Mouse (Mus musculus) heart, embryonic 13.5 days (tissue): Measurements from ENCODE around the gene Casc1. TPM values are rescaled to one million over a fixed set of nuclear protein-coding genes. Genes with fewer than 3 reads are reported as not detected.

Experiments
- ATAC-seq: fragments of 200-750 bp; cut with Nextera tagmentation; 2 replicates; pipeline ENCODE4 v1.8.0; 2017; ENCODE audit warnings: moderate TSS enrichment; ENCODE audit not compliant: insufficient number of reproducible peaks, low FRiP score, low TSS enrichment; ENCODE audit errors: extremely low read depth
- H3K27ac ChIP-seq: fragments of 300-500 bp; sonication (generic); replicated peaks from 2 replicates; pipeline ENCODE4 v1.5.1; 2015; ENCODE audit warnings: moderate library complexity, mild to moderate bottlenecking, inconsistent platforms
- H3K27me3 ChIP-seq: fragments of 300-500 bp; sonication (generic); replicated peaks from 2 replicates; pipeline ENCODE4 v1.6.1; 2015; ENCODE audit warnings: mild to moderate bottlenecking, inconsistent platforms
- H3K36me3 ChIP-seq: fragments of 300-500 bp; sonication (generic); 2 replicates; pipeline ENCODE4 v1.6.1; 2015; ENCODE audit warnings: mild to moderate bottlenecking, inconsistent platforms
- H3K4me1 ChIP-seq: fragments of 300-500 bp; sonication (generic); 2 replicates; pipeline ENCODE4 v1.6.1; 2015; ENCODE audit warnings: inconsistent platforms
- H3K4me2 ChIP-seq: fragments of 300-500 bp; sonication (generic); 2 replicates; pipeline ENCODE4 v1.6.1; 2015; ENCODE audit warnings: inconsistent platforms, mild to moderate bottlenecking, moderate library complexity
- H3K4me3 ChIP-seq: fragments of 300-500 bp; sonication (generic); 2 replicates; pipeline ENCODE4 v1.5.1; 2015; ENCODE audit warnings: moderate library complexity, mild to moderate bottlenecking, inconsistent platforms
- H3K9ac ChIP-seq: fragments of 300-500 bp; sonication (generic); 2 replicates; pipeline ENCODE4 v1.6.1; 2015; ENCODE audit warnings: inconsistent platforms, mild to moderate bottlenecking, moderate library complexity
- H3K9me3 ChIP-seq: fragments of 300-500 bp; sonication (generic); 2 replicates; pipeline ENCODE4 v1.6.1; 2016; ENCODE audit warnings: inconsistent platforms
- WGBS: fragments of 180-500 bp; shearing (Covaris S2); methylation state at CpG from one replicate; pipeline ENCODE4 v1.1.7; 2015; ENCODE audit warnings: mixed read lengths; 5-methylcytosine and 5-hydroxymethylcytosine counted together
- polyA plus RNA-seq: library from polyadenylated mRNA; unstranded; fragments of >200 nt; fragmentation: Nextera tagmentation; extraction: Ambion mirVana; gene quantifications from 2 replicates; pipeline ENCODE4 v1.2.1, GENCODE M21; 2015

The Casc1 gene
- polyA plus RNA-seq, 1 experiment from 2014 or later = 0.56 TPM

DNA sequence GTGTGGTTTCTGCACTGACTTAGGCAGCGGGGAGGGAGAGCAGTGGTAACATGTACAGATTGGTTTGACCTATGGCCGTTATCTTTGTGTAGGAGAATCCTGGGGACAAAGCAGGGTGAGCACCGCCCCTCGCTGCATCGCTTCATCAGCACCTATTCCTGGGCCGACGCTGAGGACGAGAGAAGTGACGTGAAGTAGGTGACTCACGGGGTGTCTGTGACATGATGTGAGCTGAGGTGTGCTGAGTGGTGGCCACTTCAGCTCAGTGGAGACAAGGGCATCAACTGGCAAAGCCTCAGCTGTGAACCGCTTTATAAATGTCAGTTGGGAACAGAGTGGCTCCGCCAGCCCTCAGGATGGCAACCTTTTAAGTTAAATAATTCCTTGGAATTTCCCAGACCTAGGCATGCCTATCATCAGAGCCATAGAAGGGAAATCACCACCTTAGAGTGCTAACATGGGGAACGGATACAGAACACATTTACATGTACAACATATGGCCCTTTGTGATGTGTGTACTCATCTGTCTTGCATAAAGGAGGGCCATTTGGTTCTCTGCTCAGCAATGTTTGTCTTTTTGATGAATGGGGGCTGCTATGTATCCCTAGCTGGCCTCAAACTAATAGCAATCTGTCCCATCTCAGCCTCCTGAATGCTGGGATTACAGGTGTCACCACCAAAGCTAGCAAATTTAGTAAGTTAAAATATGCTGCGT is 38.8 kb downstream of the Casc1 start:
- no peaks in the 10 kb centered on the region for H3K36me3 ChIP-seq
- whole genome bisulfite sequencing = 34% methylated on average over 14 of the region's 14 CpGs
- H3K4me3 ChIP-seq = peak overlapping the region; percentile 8
- H3K27ac ChIP-seq = peak overlapping the region; percentile 65
- H3K9me3 ChIP-seq = no peaks in the 10 kb centered on the region
- H3K9ac ChIP-seq = peak overlapping the region; percentile 47; the same call in 1 of the 2 replicates
- peak; percentile 27; the same call in 1 of the 2 replicates for ATAC-seq
- peaks cover 47% of the 10 kb centered on the region for H3K4me1 ChIP-seq
- peaks cover 16% of the 10 kb centered on the region for H3K27me3 ChIP-seq
- H3K4me2 ChIP-seq = peak overlapping the region; percentile 59

DNA sequence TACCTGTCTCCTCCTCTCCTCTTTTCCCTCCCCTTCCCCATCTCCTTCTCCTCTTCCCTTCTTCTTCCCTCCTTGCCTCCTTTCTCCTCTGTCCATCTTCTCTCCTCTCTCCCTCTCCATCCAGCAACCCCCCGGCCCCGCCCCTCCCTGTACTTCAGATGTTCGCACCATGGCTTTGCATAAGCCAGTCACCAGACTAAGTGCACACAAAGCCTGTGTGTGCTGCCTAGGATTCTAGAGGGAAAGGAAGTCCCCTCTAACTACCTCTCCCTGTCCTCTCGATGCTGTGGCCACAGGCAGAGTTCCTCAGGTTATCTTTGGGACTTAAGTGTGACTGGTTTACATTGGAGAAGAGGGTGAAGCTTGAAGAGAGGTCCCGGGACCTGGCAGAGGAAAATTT is 50.2 kb downstream of the Casc1 start:
- Histone ChIP-seq H3K4me1 (0 out of 2 replicates have a peak, but pooled peaks cover 3% of the 10 kb centered on the region), H3K4me2 (no peak overlapping the region), H3K9ac (no peak overlapping the region), H3K4me3 (no peak overlapping the region), H3K9me3 (peaks cover 12% of the 10 kb centered on the region), H3K36me3 (peaks cover 5% of the 10 kb centered on the region; the same call in 1 of the 2 replicates), H3K27ac (no peak overlapping the region), H3K27me3 (no peaks in the 10 kb centered on the region)
- 52% methylated on average over 5 of the region's 5 CpGs for WGBS
- no peak for ATAC-seq

DNA sequence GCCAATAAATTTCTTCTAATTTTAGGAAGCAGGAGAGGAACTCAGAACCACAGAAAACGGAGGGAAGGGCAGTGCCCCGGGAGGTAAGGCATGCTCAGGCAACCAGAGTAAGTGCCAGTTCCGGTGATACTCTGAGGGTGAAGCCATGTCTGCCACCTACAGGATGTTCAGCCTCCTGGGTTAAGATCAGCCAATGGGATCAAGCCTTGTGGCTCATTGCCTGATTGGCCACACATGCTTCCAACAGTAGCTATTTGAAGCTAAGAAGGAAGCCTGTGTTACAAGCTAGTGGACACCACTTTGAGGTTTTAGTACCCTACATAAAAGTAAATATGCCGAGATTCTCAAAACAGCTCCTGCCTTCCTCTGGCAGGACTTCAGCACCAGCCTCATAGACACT is 52.2 kb downstream of the Casc1 start:
- Histone ChIP-seq H3K27ac (no peak overlapping the region), H3K9me3 (no peaks in the 10 kb centered on the region), H3K9ac (no peak overlapping the region), H3K27me3 (no peaks in the 10 kb centered on the region), H3K4me1 (no peaks in the 10 kb centered on the region), H3K36me3 (no peaks in the 10 kb centered on the region), H3K4me2 (no peak overlapping the region), H3K4me3 (no peak overlapping the region)
- WGBS = 69% methylated on average over 4 of the region's 4 CpGs
- no peak for ATAC-seq

DNA sequence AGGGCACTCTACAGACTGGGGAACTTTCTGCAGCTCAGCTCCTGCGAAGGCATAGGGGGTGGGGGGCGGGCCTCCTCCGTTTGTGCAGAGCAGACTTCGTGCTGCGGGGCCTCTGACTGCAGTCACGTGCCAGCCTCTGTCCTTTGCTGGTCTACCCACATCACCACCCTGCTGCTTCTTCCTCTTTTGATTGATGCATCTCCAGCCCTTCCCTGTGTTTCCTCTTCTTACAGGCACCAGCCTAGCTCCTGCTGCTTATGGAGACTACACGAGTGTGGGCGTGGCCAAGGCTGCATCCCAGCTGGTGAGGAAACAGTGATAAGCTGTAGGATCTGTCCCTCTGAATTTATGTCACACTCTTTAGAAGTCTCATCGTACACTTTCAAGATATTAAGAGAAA is 61.8 kb downstream of the Casc1 start:
- no peaks in the 10 kb centered on the region for H3K27me3 ChIP-seq
- no peak overlapping the region for H3K27ac ChIP-seq
- H3K4me2 ChIP-seq = no peak overlapping the region
- H3K9ac ChIP-seq = no peak overlapping the region
- H3K4me1 ChIP-seq = peaks cover 6% of the 10 kb centered on the region; the same call in 1 of the 2 replicates
- H3K36me3 ChIP-seq = no peaks in the 10 kb centered on the region
- no peak overlapping the region for H3K4me3 ChIP-seq
- 37% methylated on average over 9 of the region's 9 CpGs for WGBS
- no peaks in the 10 kb centered on the region for H3K9me3 ChIP-seq
- ATAC-seq = no peak

DNA sequence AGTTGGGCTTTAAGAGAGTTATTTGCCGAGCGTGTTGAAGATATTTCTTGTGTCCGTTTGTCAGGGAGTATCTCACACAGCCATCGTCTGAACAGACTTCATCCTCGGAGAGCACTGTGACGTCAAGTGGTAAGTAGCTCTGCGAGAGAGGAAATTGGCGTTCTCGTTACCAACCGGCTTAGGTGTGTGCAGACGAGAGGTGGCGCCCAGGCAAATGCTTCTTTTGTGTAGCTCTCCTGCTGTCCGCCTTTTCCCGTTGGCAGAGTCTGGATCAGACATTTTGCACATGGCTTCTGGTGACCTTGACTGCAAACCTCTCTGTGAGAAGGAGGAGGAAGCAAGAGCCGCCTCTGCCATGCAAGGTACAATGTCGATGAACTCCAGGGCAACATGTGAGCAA is 63.1 kb downstream of the Casc1 start:
- Histone ChIP-seq H3K27ac (no peak overlapping the region), H3K9ac (no peak overlapping the region), H3K4me2 (no peak overlapping the region), H3K36me3 (no peaks in the 10 kb centered on the region), H3K4me1 (peaks cover 12% of the 10 kb centered on the region), H3K4me3 (no peak overlapping the region), H3K27me3 (no peaks in the 10 kb centered on the region), H3K9me3 (no peaks in the 10 kb centered on the region)
- WGBS = 70% methylated on average over 16 of the region's 16 CpGs
- no peak for ATAC-seq

DNA sequence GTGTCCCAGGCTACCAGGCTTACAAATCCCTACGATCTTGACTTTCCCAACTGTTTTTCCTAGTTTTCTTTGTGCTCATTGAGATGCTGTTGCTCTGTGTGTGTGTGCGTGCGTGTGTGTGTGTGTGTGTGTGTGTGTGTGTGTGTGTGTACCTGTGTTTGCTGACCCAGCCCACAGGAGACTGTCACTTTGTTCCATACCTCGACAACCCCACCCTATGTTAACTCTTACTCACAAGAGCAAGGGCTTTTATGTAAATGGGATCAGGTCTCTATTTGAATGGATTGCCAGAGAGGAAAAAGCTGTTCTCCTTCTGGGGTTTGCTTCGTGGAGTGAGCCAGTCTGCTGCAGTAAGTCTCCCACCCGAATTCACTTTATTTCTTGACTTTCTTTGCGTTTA is 65.6 kb downstream of the Casc1 start:
- H3K4me3 ChIP-seq = no peak overlapping the region
- 63% methylated on average over 7 of the region's 7 CpGs for WGBS
- H3K36me3 ChIP-seq = no peaks in the 10 kb centered on the region
- peaks cover 3% of the 10 kb centered on the region; the same call in 1 of the 2 replicates for H3K27me3 ChIP-seq
- no peak overlapping the region for H3K27ac ChIP-seq
- peaks cover 24% of the 10 kb centered on the region for H3K4me1 ChIP-seq
- H3K9me3 ChIP-seq = no peaks in the 10 kb centered on the region
- ATAC-seq = no peak
- no peak overlapping the region for H3K4me2 ChIP-seq
- no peak overlapping the region for H3K9ac ChIP-seq

DNA sequence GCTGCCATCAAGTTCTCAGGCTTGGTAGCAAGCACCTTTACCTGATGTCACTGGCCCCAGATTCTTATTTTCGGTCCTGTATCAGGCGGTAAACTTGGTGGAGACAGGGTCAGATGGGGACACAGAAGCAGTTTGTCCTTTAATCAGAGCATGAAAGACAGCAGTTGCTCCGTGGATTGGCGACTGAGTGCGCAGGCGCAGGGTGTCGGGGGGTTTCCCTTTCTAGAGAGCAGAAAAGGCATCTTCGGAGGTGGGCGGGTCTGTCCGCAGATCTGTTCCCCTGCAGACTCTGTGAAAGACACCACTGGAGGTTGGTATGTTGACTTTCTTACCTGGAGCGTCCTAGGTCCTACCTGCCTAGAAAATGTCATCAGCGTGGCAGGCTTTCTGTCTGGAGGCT is 69.0 kb downstream of the Casc1 start:
- 86% methylated on average over 12 of the region's 12 CpGs for WGBS
- H3K9ac ChIP-seq = no peak overlapping the region
- ATAC-seq = no peak

DNA sequence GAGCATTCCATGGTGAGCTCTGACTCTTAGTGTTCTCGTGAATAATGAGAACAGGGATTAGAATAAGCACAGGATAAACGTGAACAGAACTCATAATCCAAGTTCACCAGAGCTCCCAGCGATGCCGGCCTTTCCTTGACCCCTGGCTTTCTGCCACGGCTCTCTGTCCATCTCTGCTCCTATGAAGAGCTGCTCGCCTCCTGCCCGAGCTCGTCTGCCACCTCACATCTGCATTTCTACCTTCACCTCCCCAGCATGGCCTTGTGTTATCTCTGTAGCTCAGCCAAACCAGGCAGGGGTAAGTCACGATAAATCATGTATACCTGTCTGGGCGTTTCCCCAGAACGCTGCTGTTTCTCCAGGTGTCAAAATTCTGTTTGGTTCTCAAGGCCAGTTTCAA is 70.1 kb downstream of the Casc1 start:
- H3K27ac ChIP-seq = no peak overlapping the region
- no peak overlapping the region for H3K4me2 ChIP-seq
- no peaks in the 10 kb centered on the region for H3K36me3 ChIP-seq
- peaks cover 21% of the 10 kb centered on the region for H3K4me1 ChIP-seq
- no peak for ATAC-seq
- H3K9ac ChIP-seq = no peak overlapping the region
- no peaks in the 10 kb centered on the region for H3K9me3 ChIP-seq
- WGBS = 44% methylated on average over 11 of the region's 11 CpGs
- H3K4me3 ChIP-seq = no peak overlapping the region
- peaks cover 3% of the 10 kb centered on the region; the same call in 1 of the 2 replicates for H3K27me3 ChIP-seq

More for the DNA sequence above, 69.0 kb downstream of the Casc1 start:
- no peak overlapping the region for H3K4me2 ChIP-seq
- H3K4me1 ChIP-seq = peaks cover 21% of the 10 kb centered on the region
- peaks cover 3% of the 10 kb centered on the region; the same call in 1 of the 2 replicates for H3K27me3 ChIP-seq
- no peaks in the 10 kb centered on the region for H3K9me3 ChIP-seq
- no peaks in the 10 kb centered on the region for H3K36me3 ChIP-seq
- no peak overlapping the region for H3K4me3 ChIP-seq
- H3K27ac ChIP-seq = no peak overlapping the region

DNA sequence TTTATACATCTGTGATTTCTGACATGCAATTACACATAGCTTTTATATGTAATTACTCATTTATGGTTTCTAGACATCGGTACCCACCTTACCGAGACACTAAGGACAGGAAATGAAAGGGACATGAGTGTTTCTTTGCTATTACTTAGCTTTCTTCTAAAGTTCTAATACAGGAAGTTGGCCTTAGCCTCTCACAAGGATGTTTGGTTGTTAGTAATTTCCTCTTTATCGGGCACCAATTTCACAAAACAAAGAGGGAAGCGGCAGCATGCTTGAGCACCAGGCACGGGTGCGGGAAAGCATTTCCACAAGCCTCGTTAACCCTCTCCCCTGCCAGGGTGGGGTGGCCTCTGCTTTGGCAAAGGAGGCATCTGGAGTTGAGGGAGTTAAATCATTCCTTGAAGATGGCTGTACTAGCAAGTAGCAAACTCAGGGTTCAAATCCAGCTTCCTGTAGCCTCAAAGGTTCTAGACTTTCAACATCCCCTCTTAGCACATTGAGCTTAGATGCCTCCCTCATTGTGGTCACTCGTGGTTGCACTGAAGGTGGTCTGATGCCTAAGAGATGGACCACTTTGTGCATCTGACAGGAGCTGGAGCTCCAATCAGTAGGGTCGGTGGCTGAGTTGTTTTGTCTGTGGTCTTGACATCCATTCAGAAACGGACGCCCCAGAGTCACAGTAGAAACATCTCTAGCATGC is 70.9 kb downstream of the Casc1 start:
- no peak overlapping the region for H3K4me3 ChIP-seq
- H3K36me3 ChIP-seq = no peaks in the 10 kb centered on the region
- peaks cover 21% of the 10 kb centered on the region for H3K4me1 ChIP-seq
- no peak overlapping the region for H3K27ac ChIP-seq
- no peak for ATAC-seq
- H3K9me3 ChIP-seq = no peaks in the 10 kb centered on the region
- no peak overlapping the region for H3K4me2 ChIP-seq
- 65% methylated on average over 11 of the region's 11 CpGs for WGBS
- H3K27me3 ChIP-seq = peaks cover 3% of the 10 kb centered on the region; the same call in 1 of the 2 replicates
- no peak overlapping the region for H3K9ac ChIP-seq

DNA sequence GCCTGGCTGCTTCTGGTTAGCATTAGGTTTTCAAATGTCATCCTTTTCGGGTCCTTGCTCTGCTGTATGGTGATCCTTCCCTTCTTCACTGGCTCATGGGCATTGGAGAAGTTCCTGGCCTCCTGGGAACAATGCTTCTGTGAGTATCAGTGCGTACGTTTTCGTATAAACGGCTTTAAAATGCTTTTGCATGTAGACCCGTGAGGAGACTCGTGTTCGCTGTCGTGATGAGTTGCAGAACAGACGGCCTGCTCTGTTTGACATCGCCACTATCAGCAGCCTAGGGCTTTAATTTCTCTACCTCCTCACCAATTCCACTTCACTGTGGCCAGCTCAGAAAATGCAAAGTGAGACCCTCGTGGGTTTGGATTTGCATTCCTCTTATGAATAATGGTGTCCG is 71.6 kb downstream of the Casc1 start:
- Histone ChIP-seq H3K4me2 (no peak overlapping the region), H3K9me3 (no peaks in the 10 kb centered on the region), H3K27me3 (peaks cover 3% of the 10 kb centered on the region; the same call in 1 of the 2 replicates), H3K4me3 (no peak overlapping the region), H3K27ac (no peak overlapping the region), H3K36me3 (no peaks in the 10 kb centered on the region), H3K9ac (no peak overlapping the region), H3K4me1 (peaks cover 21% of the 10 kb centered on the region)
- 81% methylated on average over 13 of the region's 13 CpGs for WGBS
- no peak for ATAC-seq

DNA sequence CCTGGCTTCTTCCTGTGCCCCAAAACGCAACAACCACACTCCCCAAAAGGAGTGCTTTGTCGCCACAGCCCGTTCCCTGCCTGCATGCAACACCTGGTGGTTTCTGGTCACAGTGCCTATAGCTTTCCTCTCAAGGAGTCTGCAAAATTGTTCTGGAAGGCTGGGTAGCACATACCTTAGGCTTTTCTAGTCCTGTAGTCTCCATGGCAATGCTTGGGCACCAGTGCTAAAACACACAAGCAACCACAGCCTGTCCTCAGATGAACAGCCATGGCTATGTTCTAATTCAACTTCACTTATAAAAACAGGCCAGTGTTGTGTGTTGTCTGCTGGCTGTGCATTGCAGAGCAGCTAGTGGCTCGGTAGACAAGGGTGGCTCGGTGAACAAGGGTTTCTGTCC is 74.0 kb downstream of the Casc1 start:
- H3K27ac ChIP-seq = no peak overlapping the region
- no peak for ATAC-seq
- no peak overlapping the region for H3K4me2 ChIP-seq
- no peaks in the 10 kb centered on the region for H3K36me3 ChIP-seq
- peaks cover 3% of the 10 kb centered on the region; the same call in 1 of the 2 replicates for H3K27me3 ChIP-seq
- 75% methylated on average over 5 of the region's 5 CpGs for WGBS
- no peak overlapping the region for H3K9ac ChIP-seq
- H3K9me3 ChIP-seq = no peaks in the 10 kb centered on the region
- no peak overlapping the region for H3K4me3 ChIP-seq
- H3K4me1 ChIP-seq = peaks cover 12% of the 10 kb centered on the region
